Mouse (Mus musculus) thymus, adult 18-20 months (tissue): ENCODE measurements around the gene Mcu.

Experiments
- DNase-seq, 2 experiments: peaks; one replicate each; pipeline ENCODE4 v3.0.0; 2022; ENCODE audit warnings: mixed read lengths in 2 of 2

Gene Mcu

GRCm38 (mm10) chr10:59527819-59528218 is 88.7 kb downstream of the Mcu start:
- no peak for DNase-seq

- DNase-seq = no peak
These were observed 89.2 kb downstream of the Mcu start for GRCm38 (mm10) chr10:59527311-59527710.

GRCm38 (mm10) chr10:59524675-59525074 is 91.8 kb downstream of the Mcu start:
- DNase-seq = no peak

- DNase-seq = no peak
These were observed 92.6 kb downstream of the Mcu start for GRCm38 (mm10) chr10:59523826-59524331.

- no peak for DNase-seq
These were observed 95.8 kb downstream of the Mcu start for GRCm38 (mm10) chr10:59520701-59521100.

GRCm38 (mm10) chr10:59519411-59519810 is 97.1 kb downstream of the Mcu start:
- no peak for DNase-seq

GRCm38 (mm10) chr10:59517201-59517600 is 99.3 kb downstream of the Mcu start:
- no peak for DNase-seq

GRCm38 (mm10) chr10:59514739-59515464 is 101.6 kb downstream of the Mcu start:
- no peak for DNase-seq

GRCm38 (mm10) chr10:59512173-59512572 is 104.3 kb downstream of the Mcu start:
- no peak for DNase-seq

- no peak for DNase-seq
These were observed 105.0 kb downstream of the Mcu start for GRCm38 (mm10) chr10:59511427-59511963.

GRCm38 (mm10) chr10:59510713-59511426 is 105.6 kb downstream of the Mcu start:
- no peak for DNase-seq

GRCm38 (mm10) chr10:59509197-59509596 is 107.3 kb downstream of the Mcu start:
- DNase-seq = no peak

GRCm38 (mm10) chr10:59506711-59507110 is 109.8 kb downstream of the Mcu start:
- DNase-seq = no peak

- no peak for DNase-seq
These were observed 112.2 kb downstream of the Mcu start for GRCm38 (mm10) chr10:59504291-59504690.

- DNase-seq = no peak
These were observed 112.9 kb downstream of the Mcu start for GRCm38 (mm10) chr10:59503433-59504210.

GRCm38 (mm10) chr10:59502381-59502780 is 114.1 kb downstream of the Mcu start:
- no peak for DNase-seq

- no peak for DNase-seq
These were observed 114.7 kb downstream of the Mcu start for GRCm38 (mm10) chr10:59501761-59502160.

- DNase-seq = no peak
These were observed 116.3 kb downstream of the Mcu start for GRCm38 (mm10) chr10:59500225-59500624.

GRCm38 (mm10) chr10:59497019-59497418 is 119.5 kb downstream of the Mcu start:
- DNase-seq = no peak

- DNase-seq = no peak
These were observed 121.6 kb downstream of the Mcu start for GRCm38 (mm10) chr10:59494917-59495316.

GRCm38 (mm10) chr10:59494044-59494443 is 122.4 kb downstream of the Mcu start:
- DNase-seq = no peak

- DNase-seq = no peak
These were observed 125.6 kb downstream of the Mcu start for GRCm38 (mm10) chr10:59490920-59491319.

- no peak for DNase-seq
These were observed 127.1 kb downstream of the Mcu start for GRCm38 (mm10) chr10:59489411-59489810.
